Mouse (Mus musculus): Measurements from ENCODE around the gene Arhgef10l.

Arhgef10l gene

DNA sequence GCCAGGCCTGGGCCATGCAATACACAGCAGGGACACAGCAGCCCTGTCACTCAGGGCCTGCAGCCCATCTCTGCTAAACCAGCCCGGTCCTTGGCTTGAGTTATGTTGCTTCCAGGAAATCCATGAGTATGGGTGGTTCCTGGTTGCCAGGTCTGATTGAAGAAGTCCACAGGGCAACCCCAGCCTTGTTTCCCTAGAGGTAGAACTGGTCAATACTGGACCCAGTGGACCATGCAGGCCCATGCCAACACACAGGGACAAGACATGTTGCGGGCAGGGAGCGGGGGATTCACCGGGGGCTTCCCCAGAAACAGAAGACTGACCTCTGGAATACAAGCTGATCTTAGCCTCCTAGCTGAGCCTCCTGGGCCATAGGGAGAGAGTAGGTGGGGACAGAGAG is 142.9 kb downstream of the Arhgef10l start:
- DNase-seq (ENCODE audit: low read depth), result no peak

DNA sequence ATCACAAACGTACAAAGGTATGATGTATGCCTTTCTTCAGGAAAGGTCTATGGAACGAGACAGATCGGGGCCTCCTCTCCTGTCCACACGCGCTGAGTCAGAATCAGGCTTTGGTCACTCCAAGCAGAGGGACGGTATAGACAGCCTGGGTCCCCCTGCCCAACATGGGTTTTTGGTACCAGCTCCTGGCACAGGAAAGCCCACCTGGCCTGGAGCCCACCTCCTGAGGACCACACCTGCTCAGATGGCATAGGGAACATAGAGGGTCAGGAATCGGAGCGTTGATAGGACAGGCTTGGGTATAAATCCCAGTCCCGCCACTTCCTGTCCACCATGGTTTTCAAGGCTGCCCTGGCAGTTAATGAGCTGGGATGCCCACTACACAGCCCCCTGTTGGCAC is 145.1 kb downstream of the Arhgef10l start:
- no peak for DNase-seq (ENCODE audit: low read depth)

DNA sequence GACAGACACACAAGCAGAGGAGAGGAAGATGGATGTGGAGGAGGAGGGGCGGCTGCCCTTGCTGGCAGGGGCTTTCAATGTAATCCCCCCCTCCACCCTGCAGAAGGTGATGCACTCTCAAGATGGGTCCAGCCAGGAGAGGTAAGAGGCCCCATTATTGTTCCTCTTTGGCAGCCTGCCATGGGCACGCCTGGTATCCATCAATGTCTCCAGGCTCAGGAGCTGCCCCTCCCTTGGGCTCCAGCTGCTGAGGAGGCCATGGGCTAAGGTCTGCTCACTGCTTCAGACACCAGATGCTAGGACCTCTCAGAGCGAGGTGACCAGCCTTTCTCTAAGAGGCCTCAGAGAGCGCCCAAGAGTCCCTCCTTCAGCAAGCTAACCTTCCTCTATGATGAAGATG is 152.0 kb downstream of the Arhgef10l start:
- DNase-seq (ENCODE audit: low read depth), result no peak

DNA sequence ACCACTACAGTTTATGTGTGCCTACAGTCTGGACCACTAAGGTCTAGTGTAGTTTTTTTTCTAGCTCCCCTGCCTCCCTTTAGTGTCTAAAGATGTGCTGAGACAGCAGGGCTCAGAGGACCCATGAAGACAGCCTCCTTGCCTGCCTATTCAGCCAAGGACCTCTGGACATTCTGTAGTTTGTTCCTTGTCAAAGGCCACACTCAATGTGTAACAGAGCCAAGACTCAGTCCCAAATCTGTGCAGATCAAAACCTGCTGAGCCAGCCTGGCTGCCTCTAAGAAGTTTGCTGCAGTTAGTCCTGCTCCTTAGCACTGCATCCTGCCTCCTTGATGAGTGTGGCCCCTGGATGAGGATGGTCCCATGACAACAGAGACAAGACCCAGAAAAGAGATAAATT is 156.0 kb downstream of the Arhgef10l start:
- no peak for DNase-seq (ENCODE audit: low read depth)

DNA sequence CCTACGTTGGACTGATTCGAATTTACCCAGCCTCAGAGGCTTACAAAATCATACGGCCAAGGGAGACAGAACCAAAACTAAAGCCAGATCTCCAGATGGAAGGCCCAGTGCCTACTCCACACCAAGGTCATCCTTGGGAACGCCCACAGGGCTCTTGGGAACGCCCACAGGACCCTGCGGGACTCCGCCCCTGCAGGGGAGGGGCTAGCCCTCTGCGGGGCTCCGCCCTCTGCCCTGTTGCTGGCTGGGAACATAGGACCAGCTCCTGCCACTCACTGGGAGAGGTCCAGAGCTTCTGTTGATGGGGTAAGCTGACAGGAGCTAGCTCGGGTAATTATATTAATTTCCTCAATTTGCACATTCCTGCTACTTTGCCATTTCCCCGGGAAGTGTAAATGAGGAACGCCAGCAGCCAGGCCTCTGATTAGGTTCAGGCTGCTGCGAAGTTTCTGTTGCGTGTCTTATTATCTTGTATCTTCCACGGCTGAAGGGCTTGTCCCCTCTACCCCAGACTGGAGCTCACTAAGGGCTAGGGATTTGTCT is 158.6 kb downstream of the Arhgef10l start:
- no peak for DNase-seq (ENCODE audit: low read depth)

DNA sequence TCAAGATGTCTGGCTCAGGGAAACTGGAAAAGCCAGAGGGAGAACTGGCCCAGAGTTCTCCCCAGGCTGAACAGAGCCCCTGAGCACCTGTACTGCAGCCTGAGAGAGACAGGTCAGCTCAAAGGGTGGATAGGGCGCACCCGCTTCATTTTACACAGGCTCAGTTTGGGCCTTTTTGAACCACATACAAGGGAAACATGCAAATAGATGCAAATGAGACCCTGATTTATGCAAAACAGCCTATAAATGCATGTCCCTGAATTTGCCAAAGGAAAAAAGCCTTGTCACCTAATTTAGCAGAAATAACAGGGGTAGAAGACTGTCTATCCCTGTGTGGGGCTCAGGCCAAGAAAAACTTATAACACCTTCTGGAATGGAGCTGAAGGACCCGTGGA is 160.2 kb downstream of the Arhgef10l start:
- DNase-seq (ENCODE audit: low read depth), result no peak

DNA sequence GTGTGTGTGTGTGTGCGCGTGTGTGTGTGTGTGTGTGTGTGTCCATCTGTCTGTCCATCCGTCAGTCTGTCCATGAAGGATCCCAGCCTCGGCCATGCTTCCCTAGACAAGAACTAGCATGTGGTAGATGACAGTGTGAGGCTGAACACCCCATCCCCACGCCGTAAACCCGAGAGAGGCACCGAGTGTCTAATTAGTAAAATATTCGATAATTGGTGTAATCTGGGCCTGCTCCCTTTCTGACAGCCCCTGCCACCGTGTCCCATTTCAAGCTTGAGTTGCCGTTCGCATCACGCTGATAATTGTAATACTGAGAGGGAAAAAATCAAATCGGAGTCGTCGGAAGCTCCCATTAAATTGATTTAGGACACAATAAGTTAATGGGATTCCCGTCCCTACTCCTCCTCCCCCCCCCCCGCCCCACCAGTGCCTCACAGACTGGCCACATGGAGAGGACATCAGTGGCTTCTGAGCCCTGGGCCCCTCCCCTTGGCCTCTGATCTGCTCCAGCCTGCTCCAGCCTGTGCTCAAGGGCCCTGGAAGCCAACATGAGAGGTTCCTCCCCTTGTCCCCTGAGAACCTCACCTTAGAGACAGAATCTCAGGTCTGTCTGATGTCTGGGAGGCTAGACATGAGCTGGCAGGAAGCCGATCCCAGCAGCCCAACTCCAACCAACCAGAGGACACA is 160.7 kb downstream of the Arhgef10l start:
- DNase-seq (ENCODE audit: low read depth), result no peak

DNA sequence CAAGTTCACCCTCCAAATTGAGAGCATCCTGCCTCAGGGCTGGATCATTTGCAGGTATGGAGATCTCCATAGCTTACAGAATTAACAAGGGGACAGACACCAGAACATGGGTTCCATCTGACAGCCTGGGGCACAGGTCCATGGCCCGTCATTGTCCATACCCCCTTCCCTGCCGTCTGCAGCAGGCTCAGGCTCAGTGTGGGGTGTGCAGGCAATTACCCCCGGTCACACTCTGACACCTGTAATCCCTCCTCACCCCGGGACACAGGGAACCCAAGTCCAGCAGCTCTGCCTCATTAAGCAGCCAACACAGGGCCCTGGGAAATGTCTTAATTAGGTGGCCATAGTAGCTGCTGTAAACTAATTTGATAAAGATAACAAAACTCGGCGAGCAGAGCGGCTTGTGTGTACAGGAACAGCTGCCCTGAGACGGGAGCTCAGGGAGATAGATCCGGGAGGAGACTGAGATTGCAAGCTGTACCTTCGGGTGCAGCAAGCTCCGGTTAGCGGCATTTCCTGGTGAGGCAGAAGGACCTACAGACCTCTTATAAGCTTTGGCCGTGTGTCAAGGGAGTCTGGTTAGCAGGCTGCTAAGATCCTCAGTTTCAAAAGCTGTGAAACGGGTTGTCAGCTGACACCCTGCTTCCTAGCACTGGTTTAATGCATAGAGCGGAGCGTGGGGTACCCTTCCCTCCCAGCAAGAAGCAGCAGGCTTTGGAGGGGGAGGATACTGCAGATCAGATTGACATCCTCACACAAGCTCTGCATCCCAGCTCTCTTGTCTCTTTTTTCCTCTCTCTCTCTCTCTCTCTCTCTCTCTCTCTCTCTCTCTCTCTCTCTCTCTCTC is 161.5 kb downstream of the Arhgef10l start:
- no peak for DNase-seq (ENCODE audit: low read depth)

DNA sequence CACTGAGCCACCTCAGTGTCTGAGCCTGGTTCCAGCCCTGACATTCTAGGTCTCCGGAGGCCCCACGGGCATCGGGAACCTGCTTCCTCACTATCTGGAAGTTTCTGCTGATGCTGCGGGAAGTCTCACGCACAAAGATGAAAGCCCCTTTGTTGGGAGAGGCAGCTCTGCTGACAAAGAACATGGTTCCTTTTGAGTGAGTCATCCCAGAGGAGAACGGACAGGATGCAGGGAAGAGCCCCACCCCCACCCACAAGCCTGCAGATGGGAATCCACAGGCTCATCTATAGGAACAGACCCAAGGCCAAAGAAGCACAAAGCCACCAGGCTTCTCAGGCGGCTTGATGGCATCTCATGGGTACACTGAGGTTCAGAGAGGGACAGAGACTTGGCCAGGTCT is 165.0 kb downstream of the Arhgef10l start:
- no peak for DNase-seq (ENCODE audit: low read depth)

DNA sequence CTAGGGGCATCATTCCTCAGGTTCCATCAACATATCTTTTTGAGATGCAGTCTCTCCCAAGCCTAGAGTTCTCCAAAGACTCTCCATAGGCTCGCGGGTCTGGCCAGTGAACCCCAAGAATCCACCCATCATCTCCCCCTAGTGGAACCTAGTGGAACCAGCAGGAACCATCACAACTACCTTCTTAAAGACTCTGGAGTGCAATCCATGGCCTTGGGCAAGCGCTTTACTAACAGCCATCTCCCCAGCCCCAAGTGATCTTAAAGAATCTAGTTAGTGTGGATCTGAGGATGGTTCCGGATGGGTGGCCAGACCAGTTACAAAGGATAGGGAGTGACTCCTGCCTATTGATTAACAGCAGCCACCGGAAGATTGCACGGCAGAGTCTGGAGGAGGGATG is 166.2 kb downstream of the Arhgef10l start:
- DNase-seq (ENCODE audit: low read depth), result no peak

DNA sequence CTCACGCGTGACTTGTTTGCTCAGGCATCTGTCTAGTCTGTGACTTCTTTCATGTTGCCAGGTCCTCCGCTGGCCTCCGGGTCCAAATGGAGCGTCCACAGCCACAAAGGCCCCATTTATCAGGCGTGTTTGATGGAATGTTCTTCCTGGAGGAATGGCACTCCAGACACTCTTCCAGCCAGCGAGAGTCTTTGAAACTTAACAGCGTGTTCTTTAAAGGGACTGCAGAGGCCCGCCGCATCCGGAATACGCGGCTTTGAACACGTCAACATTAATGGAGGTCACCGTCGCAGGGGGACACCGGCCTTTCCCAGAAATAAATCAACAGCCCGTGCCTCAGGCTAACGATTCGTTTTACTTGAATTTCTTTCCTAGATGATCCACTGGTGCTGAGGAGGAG is 168.6 kb downstream of the Arhgef10l start:
- DNase-seq (ENCODE audit: low read depth), result no peak

DNA sequence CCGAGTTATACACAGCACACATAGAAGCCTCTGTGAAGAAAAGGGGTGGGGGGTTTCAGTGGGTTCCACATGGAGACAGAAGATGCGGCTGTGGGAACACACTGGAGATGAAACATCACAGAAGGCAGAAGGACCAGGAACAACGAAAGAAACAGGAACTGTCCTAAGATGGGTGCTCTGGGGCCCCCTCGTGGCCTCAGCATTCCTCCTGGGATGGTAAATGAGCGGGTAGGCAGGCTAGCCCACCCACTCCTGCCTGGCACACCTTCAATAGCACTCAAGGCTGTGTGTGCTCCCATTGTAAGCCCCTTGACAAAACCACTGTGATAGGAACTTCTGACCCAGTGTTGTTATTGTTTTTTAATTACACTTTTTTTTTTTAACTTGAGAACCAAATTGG is 174.3 kb downstream of the Arhgef10l start:
- no peak for DNase-seq (ENCODE audit: low read depth)

DNA sequence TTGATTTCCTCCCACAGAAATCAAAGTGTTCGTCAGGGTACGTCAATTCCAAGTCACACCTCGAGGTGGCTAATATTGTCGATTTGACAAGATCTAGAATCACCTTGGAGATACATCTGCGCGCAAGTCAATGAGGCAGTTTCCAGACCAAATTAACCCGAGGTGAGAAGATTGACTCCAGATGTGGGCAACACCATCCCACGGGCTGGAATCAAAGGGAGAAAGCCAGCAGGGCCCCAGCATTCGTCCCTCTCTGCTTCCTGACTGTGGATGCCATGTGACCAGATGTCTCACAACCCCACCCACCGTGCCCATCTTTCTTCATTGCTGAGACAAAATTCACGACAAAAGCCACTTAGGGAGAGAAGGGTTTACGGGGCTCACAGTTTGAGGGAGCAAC is 180.4 kb downstream of the Arhgef10l start:
- no peak for DNase-seq (ENCODE audit: low read depth)

DNA sequence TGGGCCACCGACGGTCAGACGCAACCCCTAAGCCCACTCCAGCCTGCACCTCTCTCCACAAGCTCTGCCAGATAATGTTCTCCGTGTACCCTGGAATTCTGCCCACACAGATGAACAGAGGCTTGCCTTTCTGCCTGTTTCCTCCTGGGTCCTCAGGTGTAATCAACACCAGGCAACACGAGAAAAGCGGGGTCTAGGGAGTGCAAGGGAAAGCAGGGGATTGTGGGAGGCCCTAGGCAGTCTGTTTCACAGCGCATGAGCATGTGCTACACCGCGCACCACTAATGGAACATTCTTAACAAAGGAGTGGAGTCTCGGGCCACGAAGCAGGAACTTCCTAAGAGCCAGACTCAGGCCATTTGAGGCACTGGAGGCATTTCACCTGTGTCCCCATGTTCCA is 182.7 kb downstream of the Arhgef10l start:
- no peak for DNase-seq (ENCODE audit: low read depth)

DNA sequence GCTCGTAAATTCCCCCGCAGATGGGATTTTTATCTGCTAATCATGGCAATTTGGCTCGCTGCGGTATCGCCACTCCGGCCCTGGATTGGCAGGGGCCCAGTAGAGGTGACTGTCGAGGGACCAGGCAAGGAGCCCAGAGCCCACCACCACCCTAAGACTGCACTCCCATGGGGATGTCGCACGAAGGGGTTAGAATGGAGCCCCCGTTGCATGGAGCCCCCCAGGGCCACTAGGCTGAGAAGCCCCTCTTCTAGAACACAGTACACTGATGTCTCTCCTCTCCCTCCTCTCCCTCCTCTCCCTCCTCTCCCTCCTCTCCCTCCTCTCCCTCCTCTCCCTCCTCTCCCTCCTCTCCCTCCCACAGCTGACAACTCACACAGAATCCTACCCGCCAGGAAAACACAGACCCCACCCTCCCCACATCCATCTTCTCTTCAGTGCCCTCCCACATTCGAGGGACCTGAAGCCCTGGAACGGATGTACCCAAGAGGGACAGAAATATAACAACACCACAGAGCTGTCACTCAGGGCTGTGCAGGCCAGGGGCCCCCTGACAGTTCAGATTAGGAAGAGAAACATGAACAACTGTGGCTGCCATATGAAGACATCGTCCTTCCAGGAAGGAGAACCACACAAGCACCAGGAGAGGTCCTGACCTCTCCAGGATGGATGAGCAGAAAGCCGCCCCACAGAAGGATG is 185.3 kb downstream of the Arhgef10l start:
- DNase-seq (ENCODE audit: low read depth), result no peak

DNA sequence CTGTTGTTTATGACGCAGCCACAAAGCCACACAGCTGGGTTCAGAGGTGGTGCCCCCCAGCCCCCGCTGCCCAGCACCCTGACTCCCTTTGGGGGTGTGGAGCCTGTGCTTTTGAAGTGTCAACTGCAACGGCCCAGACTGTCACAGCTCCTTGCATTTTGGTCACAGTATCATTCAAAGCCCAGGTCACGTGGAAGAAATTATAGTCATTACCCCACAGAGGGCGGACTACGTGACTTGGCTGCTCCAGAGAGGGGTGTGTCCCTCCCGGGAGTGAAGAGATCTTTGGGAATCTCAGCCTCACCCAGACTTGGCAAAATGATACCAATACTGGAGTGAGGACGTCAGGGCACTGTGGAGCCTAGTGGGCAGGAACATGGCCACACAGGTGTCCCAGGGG is 190.6 kb downstream of the Arhgef10l start:
- no peak for DNase-seq (ENCODE audit: low read depth)

DNA sequence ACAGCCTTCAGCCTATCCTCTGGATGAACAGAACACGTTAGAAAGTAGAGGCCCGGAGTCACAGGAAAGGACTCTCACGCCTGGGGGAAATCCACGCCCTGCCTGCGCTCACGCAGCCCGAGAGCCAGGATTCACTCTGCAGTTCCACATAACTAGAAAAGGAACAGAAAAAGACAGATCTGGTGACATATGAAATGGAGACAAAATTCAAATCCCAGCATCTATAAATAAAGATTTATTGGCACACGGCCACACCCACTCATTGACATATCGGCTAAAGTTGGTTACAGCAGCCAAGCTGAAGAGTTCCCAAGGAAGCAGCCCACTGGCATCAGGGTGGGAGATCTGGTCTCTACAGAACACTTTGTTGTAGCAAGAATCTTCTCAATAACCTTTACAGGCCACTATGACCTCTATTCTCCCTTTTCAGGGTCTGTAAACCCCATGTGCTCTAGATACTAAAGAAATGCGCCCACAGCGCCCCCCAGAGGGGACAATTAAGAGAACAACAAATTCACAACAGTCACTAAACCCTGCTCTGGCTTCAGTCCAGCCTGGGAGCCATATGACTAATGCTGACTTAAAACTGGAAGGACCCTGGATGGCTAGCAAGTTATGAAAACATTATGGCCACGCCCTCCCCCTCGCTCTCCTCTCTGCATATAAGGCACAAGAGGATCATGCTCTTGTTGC is 195.9 kb downstream of the Arhgef10l start:
- no peak for DNase-seq (ENCODE audit: low read depth)

DNA sequence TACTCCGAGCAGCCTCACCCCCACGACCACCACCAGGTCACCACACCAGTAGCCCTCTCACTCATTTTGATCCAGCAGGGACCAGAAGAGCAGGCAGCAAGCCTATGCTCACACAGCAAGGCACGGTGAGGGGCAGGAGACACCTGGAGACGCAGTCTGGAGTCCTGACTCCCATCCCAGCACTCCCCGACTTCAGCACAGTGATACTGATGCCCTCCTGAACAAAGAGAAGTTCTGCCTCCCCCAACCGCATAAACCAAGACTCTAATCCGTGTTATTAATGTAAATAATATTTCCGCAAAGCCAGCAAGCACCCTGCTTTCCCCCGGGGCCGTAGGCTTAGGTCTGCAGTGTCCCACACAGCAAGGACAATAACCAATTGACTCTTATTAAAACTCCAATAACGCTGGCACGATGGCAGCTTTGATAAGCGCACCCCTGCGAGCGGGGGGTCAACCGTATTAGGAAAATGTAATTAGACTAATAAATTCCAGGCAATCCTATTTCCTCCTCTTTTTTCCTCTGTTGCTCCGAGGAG is 198.5 kb downstream of the Arhgef10l start:
- no peak for DNase-seq (ENCODE audit: low read depth)

Measured in c-Kit-positive CD71-negative TER-119-negative erythroid progenitor cells, embryonic 14.5 days (primary cell).